Mouse (Mus musculus) cerebellum, adult 2 months (tissue): Measurements from ENCODE around the gene Slc2a2.

Experiments
- CTCF ChIP-seq: fragments of 200-500 bp; IDR thresholded peaks from 2 replicates; pipeline ENCODE4 v1.5.1; 2011; ENCODE audit warnings: low read depth, mild to moderate bottlenecking, control low read depth, low read length, moderate library complexity, borderline replicate concordance; ENCODE audit not compliant: insufficient read depth
- POLR2A ChIP-seq: fragments of 200-500 bp; IDR thresholded peaks from 2 replicates; pipeline ENCODE4 v1.6.1; 2011; ENCODE audit warnings: low read length, control low read depth, borderline replicate concordance; ENCODE audit not compliant: insufficient read depth

GRCm38 (mm10) chr3:28775361-28775760, 77.7 kb downstream of the Slc2a2 start:
- no peak for TF ChIP-seq CTCF
- TF ChIP-seq POLR2A = no peak
